Mouse (Mus musculus) spleen, postnatal 14 days (tissue): Measurements from ENCODE around the gene Ptpru.

ENCODE experiments used
- DNase-seq, 2 experiments: peaks; one replicate each; pipeline ENCODE4 v3.0.0; 2021 to 2022; ENCODE audit warnings: low spot score in 2 of 2

Gene Ptpru

GRCm38 (mm10) chr4:131837872-131838524 lies at the start of gene Ptpru:
TSS of gene Ptpru (minus strand) at chr4:131838288.
- DNase-seq: peak; percentile 68 to 81

DNA sequence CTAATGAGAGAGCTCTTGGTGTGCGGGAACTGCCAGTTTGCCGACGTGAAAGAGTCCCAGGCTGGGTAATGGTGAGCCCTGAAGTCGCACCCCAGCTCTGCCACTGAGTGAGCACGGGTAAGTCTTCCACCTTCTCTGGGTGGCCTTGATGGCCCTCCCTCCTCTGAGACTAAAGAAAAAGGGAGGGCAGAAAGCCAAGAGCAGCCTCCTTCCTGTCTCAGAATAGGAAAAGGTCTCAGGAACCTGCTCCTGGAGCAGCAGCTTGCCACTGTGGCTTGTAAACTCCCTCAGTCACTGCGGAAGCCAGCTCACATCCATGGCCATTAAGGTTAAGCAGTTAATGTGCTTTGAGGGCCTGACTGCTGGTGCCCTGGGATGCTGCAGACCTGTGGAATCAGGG lies 47.3 kb upstream of the Ptpru start:
- DNase-seq: no peak

DNA sequence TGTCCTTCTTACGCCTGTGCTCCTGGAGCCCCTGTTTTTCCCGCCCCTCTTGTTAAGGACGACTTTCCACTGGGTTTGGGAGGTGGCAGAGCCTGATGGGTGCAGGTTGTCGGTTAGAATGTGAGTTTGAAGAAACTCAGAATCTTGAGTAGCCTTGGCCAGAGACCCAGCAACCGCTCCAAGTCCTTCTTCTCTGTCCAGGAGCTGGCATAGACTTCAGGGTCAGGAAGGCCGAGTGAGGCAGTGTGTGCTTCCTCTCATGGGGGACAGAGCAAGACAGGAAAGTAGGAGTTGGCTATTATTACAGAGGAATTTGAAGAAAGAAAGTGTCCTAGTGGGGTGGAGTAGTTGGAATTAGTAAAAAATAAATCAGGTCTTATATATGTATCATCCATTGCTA lies 45.5 kb upstream of the Ptpru start:
- no peak for DNase-seq

- DNase-seq: no peak
Measured at GRCm38 (mm10) chr4:131881306-131881705, 43.2 kb upstream of the Ptpru start.

- no peak for DNase-seq
Measured at GRCm38 (mm10) chr4:131879692-131880091, 41.6 kb upstream of the Ptpru start.

DNA sequence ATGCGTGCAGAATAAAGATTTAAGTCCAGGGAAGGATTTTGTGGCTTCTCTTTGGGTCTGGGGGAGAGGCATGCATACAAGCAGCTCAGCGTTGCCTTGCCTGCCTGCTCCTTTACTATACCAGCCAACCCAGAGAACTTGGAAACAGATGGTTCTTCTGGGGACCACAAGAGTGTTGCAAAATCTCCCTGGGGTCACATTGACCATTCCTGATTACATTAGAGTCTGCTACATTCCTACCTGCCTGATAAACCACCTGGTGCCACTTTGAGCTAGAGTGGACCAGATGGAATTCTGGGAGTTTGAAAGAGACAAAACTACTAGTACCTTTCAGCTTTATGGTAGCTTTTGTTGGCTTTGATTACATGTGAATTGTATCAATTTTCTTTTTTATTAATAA lies 38.7 kb upstream of the Ptpru start:
- no peak for DNase-seq

DNA sequence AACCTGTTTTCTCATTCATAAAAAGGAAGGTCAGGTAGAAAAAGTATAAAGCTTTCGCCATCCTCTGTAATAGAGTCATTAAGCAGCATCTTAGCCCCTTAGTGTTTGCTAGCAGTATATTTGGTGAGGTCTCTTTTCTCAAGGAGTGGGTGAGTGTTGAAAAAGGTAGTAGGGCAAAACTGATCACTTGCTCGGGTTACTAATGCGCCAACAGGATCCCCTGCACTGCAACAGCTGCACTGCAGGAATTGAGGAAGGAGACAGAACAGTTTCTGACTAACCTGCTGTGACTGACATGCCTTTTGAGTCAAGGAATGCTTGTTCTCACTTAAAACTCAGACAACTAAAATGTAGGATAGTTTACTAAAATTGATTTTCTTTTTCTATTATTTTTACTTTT lies 37.2 kb upstream of the Ptpru start:
- DNase-seq: no peak

DNA sequence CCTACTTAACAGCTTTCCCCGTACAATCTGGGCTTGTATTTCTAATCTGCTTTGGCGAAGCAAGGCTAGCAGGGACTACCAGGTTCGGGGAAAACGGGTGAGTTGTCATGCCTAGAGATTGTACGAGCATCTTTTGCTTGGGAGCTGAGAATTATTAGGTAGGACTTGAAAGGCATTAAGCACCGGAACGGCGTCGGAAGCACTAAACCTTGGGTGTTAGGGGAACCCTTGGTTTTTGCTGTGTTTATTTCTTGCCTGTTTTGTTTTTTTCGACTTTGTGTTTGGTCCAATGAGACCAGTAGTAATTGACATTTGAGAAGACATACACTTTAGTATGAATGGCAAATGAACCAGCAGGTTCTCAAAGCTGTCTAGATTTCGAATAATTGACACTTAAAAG lies 36.5 kb upstream of the Ptpru start:
- peak in 1 of 2 experiments; percentile 8 for DNase-seq

DNA sequence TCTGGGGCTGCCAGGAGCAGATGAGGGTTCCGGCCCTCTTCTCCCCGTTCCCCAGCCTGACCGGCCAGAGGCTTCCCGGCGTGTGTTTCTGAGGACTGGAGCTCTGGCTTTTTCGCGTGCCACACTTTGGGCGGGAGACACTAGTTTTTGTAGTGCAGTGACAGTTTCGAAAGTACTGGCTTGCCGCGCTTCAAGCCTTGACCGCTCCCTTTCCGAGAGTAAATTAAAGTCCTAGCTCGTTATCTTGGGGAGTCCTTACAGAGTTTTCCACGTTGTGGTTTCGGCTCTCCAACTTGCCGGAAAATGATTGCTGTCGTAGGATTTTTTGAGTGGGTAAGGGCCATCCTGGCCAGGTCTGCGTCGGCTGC lies 36.1 kb upstream of the Ptpru start:
- no peak for DNase-seq

DNA sequence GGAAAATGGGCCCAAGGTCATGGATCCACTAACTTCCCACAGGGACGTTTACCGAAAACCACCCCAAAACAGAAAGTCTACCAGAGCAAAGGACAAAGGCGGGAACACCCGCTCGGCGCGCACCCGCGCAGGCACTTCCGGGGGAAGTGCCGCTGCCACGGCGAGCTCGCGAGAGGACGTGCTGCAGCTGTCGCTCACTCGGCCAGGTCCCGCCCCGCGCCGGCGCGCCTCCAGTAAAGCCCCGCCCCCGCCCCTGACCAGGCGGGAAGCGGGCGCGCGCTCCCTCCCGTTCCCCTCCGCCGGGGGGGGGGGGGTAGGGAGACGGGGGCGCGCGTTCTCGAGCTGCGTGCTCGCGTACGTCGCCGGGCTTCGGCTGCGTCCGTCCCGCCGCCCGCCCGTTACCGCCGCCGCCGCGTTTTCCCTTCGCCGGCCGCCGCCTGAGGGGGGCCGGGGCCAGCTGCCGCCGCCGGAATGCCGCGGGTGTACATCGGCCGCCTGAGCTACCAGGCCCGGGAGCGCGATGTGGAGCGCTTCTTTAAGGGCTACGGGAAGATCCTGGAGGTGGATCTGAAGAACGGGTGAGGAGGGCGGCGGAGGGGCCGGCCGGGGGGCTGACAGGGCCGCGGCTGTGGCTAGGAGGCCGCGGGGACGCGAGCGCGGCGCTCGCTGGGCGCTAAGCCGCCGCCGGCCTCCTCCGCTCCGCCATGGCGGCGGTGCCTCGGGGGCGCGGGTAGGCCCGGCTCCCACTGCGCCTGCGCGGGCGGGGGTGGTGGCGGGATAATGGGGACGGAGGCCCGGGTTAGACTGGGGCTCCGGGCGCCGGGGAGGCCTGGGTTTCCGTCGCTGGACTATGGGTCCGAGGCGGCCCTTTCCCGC lies 35.4 kb upstream of the Ptpru start, which contains the start of gene Srsf4:
Gene Srsf4 (plus strand): TSS at position 325 of the 876 bp plus-strand sequence.
- DNase-seq: peak; percentile 85 to 91

- DNase-seq: no peak
Measured at GRCm38 (mm10) chr4:131872672-131873292, 34.7 kb upstream of the Ptpru start.

GRCm38 (mm10) chr4:131861341-131861739 lies 23.3 kb upstream of the Ptpru start:
- no peak for DNase-seq

DNA sequence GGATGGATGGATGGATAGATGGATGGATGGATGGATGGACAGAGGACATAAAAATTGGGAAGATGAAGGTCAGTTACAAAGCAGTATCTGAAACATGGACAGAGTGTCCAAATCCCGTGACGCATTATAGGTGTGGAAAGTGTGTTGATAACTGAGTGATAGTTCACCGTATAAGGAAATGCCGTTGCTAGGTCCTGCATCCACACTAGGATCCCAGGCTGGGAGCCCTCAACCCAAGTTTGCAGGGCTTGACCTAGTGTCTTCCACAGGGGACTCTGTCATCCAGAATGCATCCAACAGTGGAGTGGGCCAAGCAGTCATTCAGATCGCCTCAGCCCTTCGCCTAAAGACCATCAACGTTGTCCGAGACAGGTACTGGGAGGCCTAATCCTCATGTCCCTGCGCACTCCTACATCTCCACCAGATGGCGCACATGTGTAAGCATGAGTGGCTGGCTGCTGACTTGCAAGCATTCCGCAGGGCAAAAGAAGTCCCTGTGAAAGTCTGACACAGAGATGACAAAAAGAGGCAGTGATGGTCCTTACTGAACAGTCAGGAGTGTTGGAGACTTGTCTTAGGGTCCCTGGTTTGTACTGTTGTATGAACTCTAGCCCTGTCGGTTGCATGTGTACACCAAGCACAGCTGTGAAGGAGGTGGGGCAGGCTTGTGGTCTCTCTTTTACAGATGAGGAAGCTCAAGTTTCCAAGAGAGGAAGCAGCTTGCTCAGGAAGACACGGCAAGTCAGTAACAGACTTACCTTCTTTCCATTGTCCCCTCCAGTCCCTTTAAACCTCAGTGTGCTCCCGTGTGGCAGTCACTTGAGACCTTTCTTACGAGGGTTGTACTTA lies 22.6 kb upstream of the Ptpru start:
- peak; percentile 59 to 76 for DNase-seq

DNA sequence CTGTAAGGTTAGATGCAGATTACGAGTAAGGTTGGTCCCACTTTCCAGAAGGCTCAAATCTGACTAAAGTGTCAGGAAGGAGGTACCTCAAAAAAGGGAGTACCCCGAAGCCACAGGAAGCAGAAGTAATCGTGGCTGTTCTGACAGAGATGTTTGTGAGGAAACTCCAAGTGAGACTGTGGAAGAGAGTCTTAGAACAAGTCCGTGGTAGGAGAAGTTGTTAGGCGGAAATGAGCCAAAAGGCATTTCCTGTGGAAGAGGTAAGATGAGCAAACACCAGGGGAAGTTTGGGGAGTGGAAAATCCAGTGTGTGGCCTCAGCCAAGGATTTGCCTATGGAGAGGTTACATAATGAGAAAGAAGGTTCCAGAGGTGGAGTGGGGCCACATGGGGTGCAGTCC lies 16.9 kb upstream of the Ptpru start:
- no peak for DNase-seq

DNA sequence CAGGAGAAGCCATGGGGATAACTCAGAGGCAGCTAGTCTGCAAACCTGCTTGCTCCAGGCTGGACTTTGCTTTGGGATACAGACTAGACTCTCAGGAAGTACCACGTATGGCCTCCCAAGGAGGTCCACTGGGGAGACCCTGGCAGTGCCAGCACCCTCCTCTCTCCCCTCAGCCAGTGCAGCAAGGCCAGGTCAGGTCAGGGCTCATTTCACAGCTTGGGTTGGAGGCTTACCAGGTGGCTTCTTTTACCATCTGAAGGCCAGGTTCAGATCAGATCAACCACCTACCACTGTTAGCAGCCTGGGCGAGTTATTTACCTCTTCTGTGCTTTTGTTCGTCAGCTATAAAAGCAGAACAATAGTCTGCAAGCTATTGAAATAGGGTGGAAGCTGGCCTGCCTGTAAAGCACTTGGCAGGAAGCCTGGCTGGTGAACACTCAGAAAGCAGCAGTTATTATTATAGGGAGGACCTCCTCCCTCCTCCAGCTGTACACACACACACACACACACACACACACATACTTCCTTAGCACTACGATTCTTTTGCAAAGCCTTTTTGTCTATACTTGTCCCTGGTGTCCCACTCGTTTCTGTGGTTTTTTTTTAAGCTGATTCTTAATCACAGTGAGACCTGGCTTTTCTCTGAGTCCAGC lies 12.0 kb upstream of the Ptpru start:
- DNase-seq: no peak

GRCm38 (mm10) chr4:131848082-131848481 lies 10.0 kb upstream of the Ptpru start:
- DNase-seq: no peak

GRCm38 (mm10) chr4:131845991-131846778 lies 8.1 kb upstream of the Ptpru start:
- no peak for DNase-seq

- DNase-seq: peak; percentile 81 to 94
Measured at GRCm38 (mm10) chr4:131843290-131843743, 5.2 kb upstream of the Ptpru start, which contains the start of gene Mecr. TSS of gene Mecr (plus strand) at chr4:131843470.

DNA sequence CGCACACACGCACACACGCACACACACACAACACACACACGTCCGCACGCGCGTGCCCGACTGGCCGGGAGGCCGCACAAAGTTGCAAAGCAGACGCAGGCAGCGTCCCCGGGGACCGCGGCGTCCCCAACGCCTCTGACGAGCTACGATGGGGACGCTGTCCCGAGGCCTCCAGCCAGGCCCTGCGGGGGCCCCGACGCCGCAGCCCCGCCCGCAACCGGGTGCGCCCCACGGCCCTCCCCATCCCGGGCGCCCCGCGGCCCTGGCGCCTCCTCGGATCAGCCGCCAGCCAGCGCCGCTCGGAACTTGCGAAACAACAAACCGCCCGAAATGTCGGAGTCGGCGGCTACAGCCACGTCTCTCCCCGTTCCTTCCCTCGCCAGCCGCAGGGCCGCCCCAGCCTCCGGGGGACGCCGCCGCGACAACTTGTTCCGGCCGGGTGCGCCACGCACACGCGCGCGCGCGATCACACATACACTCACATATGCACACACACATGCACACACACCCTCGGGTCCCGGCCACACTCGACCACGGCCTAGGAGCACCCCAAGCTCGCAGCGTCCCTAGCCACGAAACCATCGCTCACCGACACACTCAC lies 1.1 kb downstream of the Ptpru start:
- DNase-seq: peak in 1 of 2 experiments; percentile 22
